Mouse (Mus musculus): ENCODE measurements around the gene Krt82.
"Not testable (repeated sequence)": the region's sequence is repeated elsewhere in the genome, so short reads cannot be mapped to it uniquely, and the experiment has no call there.

Krt82 gene

GRCm38 (mm10) chr15:101517161-101517560 is 33.3 kb downstream of the Krt82 start, which contains the start of gene Gm49425:
TSS of gene Gm49425 (minus strand) at chr15:101517261.
- DNase-seq (ENCODE audit: low spot score): not testable (repeated sequence)

GRCm38 (mm10) chr15:101508247-101508646 is 42.2 kb downstream of the Krt82 start:
- DNase-seq (ENCODE audit: low spot score): no peak

GRCm38 (mm10) chr15:101506896-101507758 is 43.3 kb downstream of the Krt82 start:
- DNase-seq (ENCODE audit: low spot score): no peak

- no peak for DNase-seq (ENCODE audit: low spot score)
Measured at GRCm38 (mm10) chr15:101497181-101497580, 53.3 kb downstream of the Krt82 start.

- DNase-seq (ENCODE audit: low spot score): no peak
Measured at GRCm38 (mm10) chr15:101495266-101495665, 55.2 kb downstream of the Krt82 start.

GRCm38 (mm10) chr15:101494203-101494602 is 56.3 kb downstream of the Krt82 start:
- no peak for DNase-seq (ENCODE audit: low spot score)

- no peak for DNase-seq (ENCODE audit: low spot score)
Measured at GRCm38 (mm10) chr15:101493713-101494112, 56.8 kb downstream of the Krt82 start.

- DNase-seq (ENCODE audit: low spot score): no peak
Measured at GRCm38 (mm10) chr15:101492718-101493117, 57.7 kb downstream of the Krt82 start.

- no peak for DNase-seq (ENCODE audit: low spot score)
Measured at GRCm38 (mm10) chr15:101491431-101491830, 59.0 kb downstream of the Krt82 start, which contains the start of gene Krt83. TSS of gene Krt83 (minus strand) at chr15:101491512.
